Mouse (Mus musculus): ENCODE results near the gene Ahrr. TPM values are rescaled to one million over a fixed set of nuclear protein-coding genes. Genes with fewer than 3 reads are reported as not detected.
A peak's percentile ranks its signal among the peaks of the same experiment; 100 is the strongest.

Ahrr gene
- polyA plus RNA-seq, 1 experiment from 2014 or later: 0.46 TPM

DNA sequence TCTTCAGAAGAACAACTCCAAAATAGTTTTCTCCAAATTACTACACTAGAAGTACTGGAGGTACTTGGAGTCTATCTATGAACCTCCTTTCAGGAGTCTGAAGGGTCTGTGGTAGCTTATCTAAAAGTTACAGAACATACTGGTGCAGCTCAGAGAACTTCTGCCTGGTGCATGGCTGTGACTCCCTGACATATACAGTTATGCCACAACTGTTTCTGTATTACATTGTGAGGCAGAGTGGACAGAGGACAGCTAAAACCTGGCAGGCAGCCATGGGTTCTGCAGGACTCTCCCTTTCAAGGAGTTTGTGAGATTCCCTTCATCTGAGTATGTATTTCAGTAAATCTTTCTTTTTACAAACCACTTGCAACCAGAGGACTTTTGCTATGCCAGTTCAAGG lies 45.6 kb downstream of the Ahrr start:
- Histone ChIP-seq H3K27ac (no peak overlapping the region), H3K9ac (ENCODE audit: low read depth, low read length) (no peak overlapping the region), H3K27me3 (ENCODE audit: insufficient read depth, low read length) (no peaks in the 10 kb centered on the region), H3K4me2 (ENCODE audit: low read length) (no peak overlapping the region), H3K4me1 (replicated peaks; ENCODE audit: insufficient read depth, low read length) (0 out of 2 replicates have a peak, but pooled peaks cover 3% of the 10 kb centered on the region), H3K4me3 (replicated peaks; ENCODE audit: low read depth, low read length) (no peak overlapping the region), H3K36me3 (ENCODE audit: insufficient read depth, low read length) (no peaks in the 10 kb centered on the region), H3K9me3 (replicated peaks; ENCODE audit: low read length) (no peaks in the 10 kb centered on the region)
- no peak for ATAC-seq (replicated peaks; ENCODE audit: low FRiP score, low read depth)
- no peak for TF ChIP-seq CTCF (IDR thresholded peaks at IDR 0.05; ENCODE audit: low read depth)
- no peak for DNase-seq (ENCODE audit: low spot score)

DNA sequence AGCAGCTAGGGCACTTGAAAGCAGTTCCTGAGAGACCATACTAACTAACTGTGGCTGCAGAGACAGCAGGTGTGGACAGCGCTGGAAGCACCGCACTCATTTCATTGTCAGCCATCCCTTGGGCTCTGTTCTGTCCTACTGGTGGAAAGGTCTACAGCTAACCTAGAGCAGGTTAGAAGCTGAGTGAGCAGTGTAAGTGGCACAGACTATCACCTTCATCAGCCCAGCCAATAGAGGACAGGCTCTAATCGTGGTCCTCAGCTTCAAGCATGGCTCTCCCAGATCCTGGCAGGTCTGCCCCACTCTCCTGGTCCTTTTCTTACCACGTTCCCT lies 46.3 kb downstream of the Ahrr start:
- Histone ChIP-seq H3K36me3 (ENCODE audit: insufficient read depth, low read length) (no peaks in the 10 kb centered on the region), H3K27me3 (ENCODE audit: insufficient read depth, low read length) (no peaks in the 10 kb centered on the region), H3K9ac (ENCODE audit: low read depth, low read length) (no peak overlapping the region), H3K4me3 (replicated peaks; ENCODE audit: low read depth, low read length) (no peak overlapping the region), H3K9me3 (replicated peaks; ENCODE audit: low read length) (no peaks in the 10 kb centered on the region), H3K4me1 (replicated peaks; ENCODE audit: insufficient read depth, low read length) (0 out of 2 replicates have a peak, but pooled peaks cover 3% of the 10 kb centered on the region), H3K4me2 (ENCODE audit: low read length) (peak overlapping the region; percentile 37), H3K27ac (no peak overlapping the region)
- DNase-seq (ENCODE audit: low spot score) (no peak), ATAC-seq (replicated peaks; ENCODE audit: low FRiP score, low read depth) (no peak)
- no peak for TF ChIP-seq CTCF (IDR thresholded peaks at IDR 0.05; ENCODE audit: low read depth)
- 67% methylated on average over 4 of the region's 4 CpGs for WGBS

DNA sequence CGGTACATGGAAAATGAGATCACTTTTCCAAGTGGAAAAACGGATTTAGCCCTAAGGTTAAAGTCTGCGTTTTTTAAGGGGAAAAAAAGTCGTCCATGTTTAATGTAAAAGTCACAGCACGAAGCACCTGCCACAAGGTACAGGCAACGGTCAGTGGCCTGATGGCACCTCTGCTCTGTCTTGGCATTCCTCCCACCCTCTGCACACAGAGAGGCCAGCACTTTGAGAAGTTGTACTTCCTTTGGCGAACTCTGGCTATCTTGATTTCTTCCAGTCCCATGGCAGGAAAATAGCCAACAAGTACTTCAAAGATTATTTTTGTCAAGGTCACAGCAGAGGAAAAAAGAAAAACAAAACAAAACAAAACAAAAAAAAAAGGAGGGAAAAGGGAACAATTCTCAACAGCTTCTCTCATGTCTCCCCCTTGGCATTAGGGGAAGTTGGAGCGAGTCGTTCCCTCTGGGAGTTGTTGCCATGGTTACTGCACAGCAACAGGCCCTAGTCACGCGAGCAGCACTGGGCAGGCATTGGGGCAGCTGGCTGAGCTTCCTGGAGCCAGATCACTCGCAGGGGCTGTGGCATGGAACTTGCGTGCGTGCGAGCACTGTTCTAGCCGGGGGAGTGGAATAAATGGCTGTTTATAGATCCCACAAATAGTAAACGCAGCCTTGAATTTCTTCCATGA lies 46.8 kb downstream of the Ahrr start:
- Histone ChIP-seq H3K4me3 (replicated peaks; ENCODE audit: low read depth, low read length) (no peak overlapping the region), H3K27ac (no peak overlapping the region), H3K27me3 (ENCODE audit: insufficient read depth, low read length) (no peaks in the 10 kb centered on the region), H3K36me3 (ENCODE audit: insufficient read depth, low read length) (no peaks in the 10 kb centered on the region), H3K4me1 (replicated peaks; ENCODE audit: insufficient read depth, low read length) (0 out of 2 replicates have a peak, but pooled peaks cover 3% of the 10 kb centered on the region), H3K4me2 (ENCODE audit: low read length) (peak overlapping the region; percentile 37), H3K9me3 (replicated peaks; ENCODE audit: low read length) (no peaks in the 10 kb centered on the region), H3K9ac (ENCODE audit: low read depth, low read length) (no peak overlapping the region)
- no peak for TF ChIP-seq CTCF (IDR thresholded peaks at IDR 0.05; ENCODE audit: low read depth)
- 24% methylated on average over 17 of the region's 17 CpGs for WGBS
- peak; percentile 77 for ATAC-seq (replicated peaks; ENCODE audit: low FRiP score, low read depth)
- peak; percentile 63 for DNase-seq (ENCODE audit: low spot score)

DNA sequence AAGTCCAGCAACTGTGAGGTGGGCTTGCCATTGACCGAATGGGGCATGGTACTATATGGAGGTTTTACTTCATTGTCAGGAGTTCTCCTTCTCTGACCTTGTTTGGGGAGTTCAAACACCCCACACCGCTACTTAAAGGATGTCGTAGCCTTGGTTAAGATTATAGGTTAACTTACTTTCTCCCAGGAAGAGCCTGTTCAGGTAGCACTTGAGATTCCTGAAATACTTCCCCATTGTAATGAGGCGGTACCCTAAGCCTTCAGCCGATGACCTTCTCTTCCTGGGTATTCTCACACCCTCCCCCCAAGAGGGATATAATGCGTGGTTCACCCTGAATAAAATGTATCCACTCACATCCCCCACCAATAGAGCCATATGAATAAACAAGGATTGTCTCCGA lies 54.6 kb downstream of the Ahrr start:
- no peak overlapping the region for H3K4me2 ChIP-seq (ENCODE audit: low read length)
- H3K27me3 ChIP-seq (ENCODE audit: insufficient read depth, low read length): no peaks in the 10 kb centered on the region
- TF ChIP-seq CTCF (IDR thresholded peaks at IDR 0.05; ENCODE audit: low read depth): no peak
- whole genome bisulfite sequencing: 66% methylated on average over 7 of the region's 7 CpGs
- H3K36me3 ChIP-seq (ENCODE audit: insufficient read depth, low read length): no peaks in the 10 kb centered on the region
- ATAC-seq (replicated peaks; ENCODE audit: low FRiP score, low read depth): no peak
- H3K27ac ChIP-seq: no peak overlapping the region
- no peak overlapping the region for H3K4me3 ChIP-seq (replicated peaks; ENCODE audit: low read depth, low read length)
- no peak overlapping the region for H3K9ac ChIP-seq (ENCODE audit: low read depth, low read length)
- H3K9me3 ChIP-seq (replicated peaks; ENCODE audit: low read length): no peaks in the 10 kb centered on the region
- DNase-seq (ENCODE audit: low spot score): no peak
- H3K4me1 ChIP-seq (replicated peaks; ENCODE audit: insufficient read depth, low read length): no peaks in the 10 kb centered on the region

DNA sequence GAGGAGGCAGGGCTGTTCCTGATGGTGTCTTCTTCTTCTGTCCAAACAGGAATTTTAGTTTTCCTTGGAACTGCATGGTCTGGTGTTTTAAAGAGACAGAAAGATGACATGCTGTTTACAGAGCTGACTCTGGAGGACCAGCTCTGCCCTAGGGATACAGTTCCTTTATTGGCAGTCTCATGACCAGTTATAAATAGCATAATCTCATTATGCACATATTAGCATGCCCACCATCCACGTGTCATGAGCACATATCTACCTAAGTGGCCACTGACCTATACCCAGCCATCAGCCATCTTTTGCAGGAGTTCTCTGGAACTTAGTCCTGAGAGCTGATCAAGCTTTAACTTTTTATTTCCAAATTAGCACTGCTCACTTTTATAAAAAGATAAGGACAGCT lies 71.5 kb downstream of the Ahrr start:
- H3K27ac ChIP-seq: no peak overlapping the region
- H3K4me3 ChIP-seq (replicated peaks; ENCODE audit: low read depth, low read length): no peak overlapping the region
- no peaks in the 10 kb centered on the region for H3K27me3 ChIP-seq (ENCODE audit: insufficient read depth, low read length)
- no peaks in the 10 kb centered on the region for H3K4me1 ChIP-seq (replicated peaks; ENCODE audit: insufficient read depth, low read length)
- no peaks in the 10 kb centered on the region for H3K9me3 ChIP-seq (replicated peaks; ENCODE audit: low read length)
- 54% methylated on average over 1 of the region's 1 CpGs for WGBS
- DNase-seq (ENCODE audit: low spot score) (no peak), ATAC-seq (replicated peaks; ENCODE audit: low FRiP score, low read depth) (no peak)
- no peak for TF ChIP-seq CTCF (IDR thresholded peaks at IDR 0.05; ENCODE audit: low read depth)
- no peaks in the 10 kb centered on the region for H3K36me3 ChIP-seq (ENCODE audit: insufficient read depth, low read length)
- no peak overlapping the region for H3K4me2 ChIP-seq (ENCODE audit: low read length)
- no peak overlapping the region for H3K9ac ChIP-seq (ENCODE audit: low read depth, low read length)

DNA sequence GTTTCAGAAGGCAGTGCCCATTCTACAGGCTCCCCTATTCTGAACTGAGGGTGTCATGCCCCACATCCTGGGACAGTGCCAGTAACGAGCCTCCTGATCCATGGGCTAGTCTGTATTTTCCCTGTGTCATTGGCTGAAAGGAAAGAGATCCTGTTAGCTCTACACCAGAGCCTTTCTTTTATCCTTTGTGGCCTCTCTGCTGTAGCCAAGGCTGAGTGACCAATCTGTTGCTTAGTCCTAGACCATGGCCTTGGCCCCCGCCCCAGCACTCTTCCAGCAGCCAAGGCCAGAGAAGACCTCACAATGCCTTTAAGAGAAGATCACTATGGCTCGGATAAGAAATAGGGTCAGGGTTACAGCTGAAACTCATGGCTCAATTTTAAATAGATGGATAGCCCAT lies 73.7 kb downstream of the Ahrr start:
- Histone ChIP-seq H3K4me3 (replicated peaks; ENCODE audit: low read depth, low read length) (no peak overlapping the region), H3K27me3 (ENCODE audit: insufficient read depth, low read length) (no peaks in the 10 kb centered on the region), H3K9me3 (replicated peaks; ENCODE audit: low read length) (no peaks in the 10 kb centered on the region), H3K36me3 (ENCODE audit: insufficient read depth, low read length) (no peaks in the 10 kb centered on the region), H3K27ac (no peak overlapping the region), H3K4me2 (ENCODE audit: low read length) (no peak overlapping the region), H3K9ac (ENCODE audit: low read depth, low read length) (no peak overlapping the region), H3K4me1 (replicated peaks; ENCODE audit: insufficient read depth, low read length) (no peaks in the 10 kb centered on the region)
- WGBS: 80% methylated on average over 3 of the region's 3 CpGs
- no peak for TF ChIP-seq CTCF (IDR thresholded peaks at IDR 0.05; ENCODE audit: low read depth)
- no peak for DNase-seq (ENCODE audit: low spot score)
- no peak for ATAC-seq (replicated peaks; ENCODE audit: low FRiP score, low read depth)

DNA sequence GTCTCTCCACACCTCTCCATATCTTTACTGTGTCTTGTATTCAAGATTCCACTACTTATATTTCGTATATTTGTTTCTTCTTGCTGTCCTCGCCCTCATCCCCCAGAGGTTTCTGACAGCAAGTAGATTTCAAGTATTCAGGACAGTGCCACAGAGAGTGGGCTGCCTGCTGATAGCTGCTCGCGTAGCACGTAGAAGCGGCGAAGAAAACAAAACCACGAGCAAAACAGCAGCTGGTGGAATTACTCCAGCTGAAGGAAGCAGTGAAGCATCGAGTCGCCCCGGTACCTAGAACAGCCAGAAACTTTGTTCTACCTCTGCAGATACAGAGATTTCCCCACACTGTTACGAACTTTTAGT lies 83.2 kb downstream of the Ahrr start:
- Histone ChIP-seq H3K9ac (ENCODE audit: low read depth, low read length) (peak overlapping the region; percentile 75), H3K27ac (peak overlapping the region; percentile 93), H3K4me1 (replicated peaks; ENCODE audit: insufficient read depth, low read length) (peaks cover 15% of the 10 kb centered on the region; the same call in 1 of the 2 replicates), H3K36me3 (ENCODE audit: insufficient read depth, low read length) (0 out of 2 replicates have a peak, but pooled peaks cover 6% of the 10 kb centered on the region), H3K27me3 (ENCODE audit: insufficient read depth, low read length) (no peaks in the 10 kb centered on the region), H3K4me3 (replicated peaks; ENCODE audit: low read depth, low read length) (peak overlapping the region; percentile 68), H3K9me3 (replicated peaks; ENCODE audit: low read length) (no peaks in the 10 kb centered on the region), H3K4me2 (ENCODE audit: low read length) (peak overlapping the region; percentile 87)
- ATAC-seq (replicated peaks; ENCODE audit: low FRiP score, low read depth) (no peak; the same call in 1 of the 2 replicates), DNase-seq (ENCODE audit: low spot score) (no peak)
- no peak for TF ChIP-seq CTCF (IDR thresholded peaks at IDR 0.05; ENCODE audit: low read depth)
- 19% methylated on average over 12 of the region's 12 CpGs for WGBS

All from kidney, postnatal 0 days (tissue).